Mouse (Mus musculus) MEL (cell line): ENCODE data around the gene Hist1h4n.
"Not testable (repeated sequence)": the region's sequence is repeated elsewhere in the genome, so short reads cannot be mapped to it uniquely, and the experiment has no call there.

ENCODE experiments used
- CTCF ChIP-seq, 3 experiments: IDR thresholded peaks in 2 of 3; conservative IDR thresholded peaks in 1 of 3; 2 replicates each; pipeline ENCODE4 v1.5.1; 2011 to 2012; ENCODE audit warnings: low read length in 3 of 3, low read depth in 2 of 3, mild to moderate bottlenecking in 2 of 3, improper control_type of control experiment in 1 of 3, inconsistent platforms in 1 of 3, mixed read lengths in 1 of 3, moderate library complexity in 1 of 3; ENCODE audit not compliant: control insufficient read depth in 1 of 3, insufficient read depth in 1 of 3, poor library complexity in 1 of 3, severe bottlenecking in 1 of 3
- ELF1 ChIP-seq: IDR thresholded peaks from 2 replicates; pipeline ENCODE4 v1.6.1; 2014; ENCODE audit warnings: low read depth, mild to moderate bottlenecking, inconsistent platforms, low read length, improper control_type of control experiment, moderate library complexity
- EP300 ChIP-seq, 2 experiments: IDR thresholded peaks; 2 replicates each; pipeline ENCODE4 v1.6.1; 2011; ENCODE audit warnings: improper control_type of control experiment in 2 of 2, low read length in 2 of 2, low read depth in 1 of 2, mild to moderate bottlenecking in 1 of 2
- MAX ChIP-seq: IDR thresholded peaks from 2 replicates; pipeline ENCODE4 v1.6.1; 2011; ENCODE audit warnings: low read length, improper control_type of control experiment
- MXI1 ChIP-seq: IDR thresholded peaks from 2 replicates; pipeline ENCODE4 v1.6.1; 2011; ENCODE audit warnings: mild to moderate bottlenecking, low read depth, low read length, improper control_type of control experiment
- NELFE ChIP-seq: IDR thresholded peaks from 2 replicates; pipeline ENCODE4 v1.6.1; 2011; ENCODE audit warnings: low read depth, low read length, improper control_type of control experiment
- POLR2A ChIP-seq, 2 experiments: IDR thresholded peaks; 2 replicates each; pipeline ENCODE4 v1.6.1; 2011 to 2012; ENCODE audit warnings: low read length in 2 of 2, mild to moderate bottlenecking in 2 of 2, control low read depth in 1 of 2, improper control_type of control experiment in 1 of 2, low read depth in 1 of 2, moderate library complexity in 1 of 2; ENCODE audit not compliant: control insufficient read depth in 1 of 2, insufficient read depth in 1 of 2, poor library complexity in 1 of 2
- POLR2AphosphoS5 ChIP-seq: IDR thresholded peaks from 2 replicates; pipeline ENCODE4 v1.6.1; 2012; ENCODE audit warnings: low read depth, borderline replicate concordance, mild to moderate bottlenecking, inconsistent platforms, low read length, moderate library complexity, mixed read lengths
- USF1 ChIP-seq: IDR thresholded peaks from 2 replicates; pipeline ENCODE4 v1.6.1; 2014; ENCODE audit warnings: low read depth, mild to moderate bottlenecking, inconsistent platforms, low read length, improper control_type of control experiment, moderate library complexity

DNA sequence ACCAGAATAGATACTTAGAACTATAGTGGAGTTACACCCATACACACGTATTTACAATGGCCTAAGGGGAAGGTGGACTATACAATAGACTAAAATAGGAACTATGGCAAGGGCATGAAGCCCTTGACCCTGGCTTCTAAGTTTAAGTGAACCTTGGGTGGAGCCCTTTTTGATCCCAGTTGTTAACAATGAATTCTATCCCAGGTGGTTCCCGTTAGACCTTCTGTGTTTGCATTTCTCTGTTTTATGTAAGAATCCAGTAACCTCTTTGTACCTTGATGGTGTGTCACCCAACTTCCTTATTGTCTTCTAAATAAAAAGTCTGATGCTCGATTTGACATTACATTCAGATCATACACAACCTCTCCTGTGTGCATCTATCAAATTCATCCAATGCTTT, 33.5 kb upstream of the Hist1h4n start:
- not testable (repeated sequence) for TF ChIP-seq USF1; MAX; NELFE; CTCF (IDR thresholded peaks at IDR 0.05 in 2 of 3, conservative IDR thresholded peaks at IDR 0.05 in 1 of 3; ENCODE audit: control insufficient read depth in 1 of 3, insufficient read depth in 1 of 3, low read depth in 2 of 3, low read length in 3 of 3, poor library complexity in 1 of 3, severe bottlenecking in 1 of 3); EP300 (IDR thresholded peaks at IDR 0.05; ENCODE audit: low read depth in 1 of 2, low read length in 2 of 2); ELF1; POLR2AphosphoS5; MXI1; POLR2A (IDR thresholded peaks at IDR 0.05; ENCODE audit: control insufficient read depth in 1 of 2, insufficient read depth in 1 of 2, low read depth in 1 of 2, low read length in 2 of 2, poor library complexity in 1 of 2)
